17 mouse cellular contexts compared by ENCODE assay signal in the genomic region with DNA sequence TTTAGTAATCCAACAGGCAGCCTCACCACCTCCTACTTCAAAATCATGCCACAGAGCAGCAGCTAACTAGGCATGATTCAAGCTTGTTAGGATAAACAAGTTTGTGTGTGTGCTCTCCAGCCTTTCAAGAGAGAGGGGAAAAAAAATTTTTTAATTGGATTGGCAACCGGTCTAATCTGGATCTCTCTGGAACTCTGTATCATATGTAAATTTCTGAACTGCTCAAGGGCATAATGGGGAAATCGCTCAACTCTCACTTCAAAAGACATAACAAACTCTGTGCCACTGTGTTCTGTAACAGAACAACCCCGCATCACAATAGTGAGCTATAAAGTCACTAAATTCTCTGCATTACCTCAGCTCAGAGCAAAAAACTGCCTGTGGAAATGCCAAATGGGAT.
DNase-seq lines count a peak whose midpoint lies in the region; ATAC-seq and TF ChIP-seq lines count a peak whose summit lies in the region.
"Had no signal": no experiment of that assay in that cellular context is flagged by ENCODE, and none has a peak within 500 bp of the region (broad histone marks: within the 10 kb centered on the region; RNA-seq: fewer than 3 reads in every experiment).

No protein-coding gene starts in this region.

- no peak overlapping the region for H3K27ac ChIP-seq in lung, embryonic 14.5 days (ENCODE audit: low read depth)
- no peak overlapping the region for H3K27ac ChIP-seq in midbrain, embryonic 15.5 days
- H3K27ac ChIP-seq: embryonic facial prominence, embryonic 13.5 days; gastrocnemius, adult 2 months; heart, embryonic 10.5 days; hindbrain, embryonic 10.5 days; kidney, embryonic 15.5 days; limb, embryonic 13.5 days; liver, embryonic 14.5 days; neural tube, embryonic 13.5 days had no signal

- no peaks in the 10 kb centered on the region for H3K36me3 ChIP-seq in lung, embryonic 14.5 days (ENCODE audit: insufficient read depth)
- no peaks in the 10 kb centered on the region for H3K36me3 ChIP-seq in midbrain, embryonic 15.5 days (replicated peaks)
- H3K36me3 ChIP-seq: embryonic facial prominence, embryonic 13.5 days; heart, embryonic 10.5 days; hindbrain, embryonic 10.5 days; kidney, embryonic 15.5 days; limb, embryonic 13.5 days; neural tube, embryonic 13.5 days had no signal

- 43% methylated on average over 3 of the region's 3 CpGs for WGBS in lung, embryonic 14.5 days
- WGBS in midbrain, embryonic 15.5 days = 53% methylated on average over 3 of the region's 3 CpGs

- ATAC-seq in lung, embryonic 14.5 days (ENCODE audit: insufficient read depth) = peak; percentile 11; the same call in 1 of the 2 replicates
- peak; percentile 37; the same call in 1 of the 2 replicates for ATAC-seq in midbrain, embryonic 15.5 days (replicated peaks)

- no peak for TF ChIP-seq CTCF in lung, embryonic 14.5 days (IDR thresholded peaks at IDR 0.05; ENCODE audit: low read depth)

- no peaks in the 10 kb centered on the region for H3K9me3 ChIP-seq in lung, embryonic 14.5 days (ENCODE audit: low read depth, low read length)
- H3K9me3 ChIP-seq in midbrain, embryonic 15.5 days = no peaks in the 10 kb centered on the region
- H3K9me3 ChIP-seq: embryonic facial prominence, embryonic 13.5 days; heart, embryonic 10.5 days; neural tube, embryonic 13.5 days had no signal

- no peak for DNase-seq in lung, embryonic 14.5 days
- no peak for DNase-seq in lung, postnatal 25 days (ENCODE audit: low spot score)
- DNase-seq in R1 (ENCODE audit: low read depth, low spot score) = peak; percentile 30
- DNase-seq in brain, embryonic 18.5 days (ENCODE audit: low read depth, low spot score) = peak; percentile 8
- no peak for DNase-seq in cerebellum, postnatal 4 days (ENCODE audit: low spot score in 2 of 2)
- DNase-seq in natural killer cell, adult 2 months (ENCODE audit: low spot score in 2 of 2) = no peak
- DNase-seq: cerebellum, postnatal 10 days; gastrocnemius, adult 2 months; thymus, postnatal 25 days had no signal

- H3K4me3 ChIP-seq in lung, embryonic 14.5 days (ENCODE audit: low read depth, low read length) = no peak overlapping the region
- H3K4me3 ChIP-seq in midbrain, embryonic 15.5 days = no peak overlapping the region
- H3K4me3 ChIP-seq: embryonic facial prominence, embryonic 13.5 days; gastrocnemius, adult 2 months; heart, embryonic 10.5 days; hindbrain, embryonic 10.5 days; kidney, embryonic 15.5 days; limb, embryonic 13.5 days; neural tube, embryonic 13.5 days had no signal

- no peak overlapping the region for H3K4me2 ChIP-seq in lung, embryonic 14.5 days
- H3K4me2 ChIP-seq in midbrain, embryonic 15.5 days = no peak overlapping the region
- H3K4me2 ChIP-seq: embryonic facial prominence, embryonic 13.5 days; kidney, embryonic 15.5 days; limb, embryonic 13.5 days; neural tube, embryonic 13.5 days had no signal

- H3K4me1 ChIP-seq in lung, embryonic 14.5 days (ENCODE audit: insufficient read depth) = no peaks in the 10 kb centered on the region
- no peaks in the 10 kb centered on the region for H3K4me1 ChIP-seq in midbrain, embryonic 15.5 days
- H3K4me1 ChIP-seq: embryonic facial prominence, embryonic 13.5 days; heart, embryonic 10.5 days; hindbrain, embryonic 10.5 days; kidney, embryonic 15.5 days; limb, embryonic 13.5 days; neural tube, embryonic 13.5 days had no signal

- H3K27me3 ChIP-seq in lung, embryonic 14.5 days (ENCODE audit: insufficient read depth, low read length) = no peaks in the 10 kb centered on the region
- H3K27me3 ChIP-seq in midbrain, embryonic 15.5 days (replicated peaks) = no peaks in the 10 kb centered on the region
- H3K27me3 ChIP-seq: embryonic facial prominence, embryonic 13.5 days; kidney, embryonic 15.5 days; limb, embryonic 13.5 days; neural tube, embryonic 13.5 days had no signal

- no peak overlapping the region for H3K9ac ChIP-seq in lung, embryonic 14.5 days
- no peak overlapping the region for H3K9ac ChIP-seq in midbrain, embryonic 15.5 days
- H3K9ac ChIP-seq: embryonic facial prominence, embryonic 13.5 days; kidney, embryonic 15.5 days; limb, embryonic 13.5 days; liver, embryonic 14.5 days; neural tube, embryonic 13.5 days had no signal

Comparison
In these comparisons a context has a peak if more than half of its experiments do, and no peak if none do; other contexts are left out.
1. DNase-seq: peak in R1 (single experiment) and brain, embryonic 18.5 days (single experiment); none in lung, embryonic 14.5 days (single experiment), lung, postnatal 25 days (single experiment), cerebellum, postnatal 4 days (0 of 2) and natural killer cell, adult 2 months (0 of 2).